Mouse (Mus musculus) gastrocnemius, postnatal 14 days (tissue): Measurements from ENCODE around the gene Fam187a. TPM values are rescaled to one million over a fixed set of nuclear protein-coding genes. Genes with fewer than 3 reads are reported as not detected.

Experiments used
- DNase-seq: peaks from one replicate; pipeline ENCODE4 v3.0.0; 2021; ENCODE audit warnings: mixed read lengths
- intact Hi-C: fragments of 180-260 bp; cut with DNase I; formaldehyde crosslinking; loops from one replicate; pipeline ENCODE4 v1.15.1; 2025; ENCODE audit warnings: low total_unique reads
- long read RNA-seq, 2 experiments: library from polyadenylated mRNA; stranded (forward); transcript quantifications; one replicate each; pipeline ENCODE4 v2.0.0; 2021
- total RNA-seq, 2 experiments: library from RNA; stranded (reverse); gene quantifications; 2 replicates each; pipeline ENCODE4 v1.2.3; 2021

Gene Fam187a
- total RNA-seq: not detected
- long read RNA-seq, experiment 1: 0 reads
- long read RNA-seq, experiment 2: 0 reads

- intact Hi-C loops: no loop called here
- DNase-seq: no peak
Measured at GRCm38 (mm10) chr11:102884616-102885219, at the start of gene Fam187a. Gene Fam187a (plus strand): TSS chr11:102885169.

GRCm38 (mm10) chr11:102835549-102835948, 49.4 kb upstream of the Fam187a start, which contains the start of gene Higd1b:
Gene Higd1b (plus strand): TSS chr11:102835849.
- intact Hi-C loops: no loop called here
- no peak for DNase-seq

GRCm38 (mm10) chr11:102836146-102836545, 48.8 kb upstream of the Fam187a start:
- intact Hi-C loops: no loop called here
- no peak for DNase-seq

GRCm38 (mm10) chr11:102837385-102837784, 47.6 kb upstream of the Fam187a start:
- intact Hi-C loops: no loop called here
- no peak for DNase-seq

- intact Hi-C loops: no loop called here
- DNase-seq: no peak
Measured at GRCm38 (mm10) chr11:102838126-102838525, 46.8 kb upstream of the Fam187a start.

- intact Hi-C loops: no loop called here
- no peak for DNase-seq
Measured at GRCm38 (mm10) chr11:102838616-102839150, 46.3 kb upstream of the Fam187a start.

GRCm38 (mm10) chr11:102845926-102846325, 39.0 kb upstream of the Fam187a start:
- intact Hi-C loops: no loop called here
- DNase-seq: no peak

GRCm38 (mm10) chr11:102851883-102852282, 33.1 kb upstream of the Fam187a start:
- intact Hi-C loops: loop anchor here (2.0 kb wide), 1 partner anchor 75 kb away; no protein-coding TSS in a partner anchor
- peak; percentile 73 for DNase-seq

- DNase-seq: no peak
- intact Hi-C loops: loop anchor here (2.0 kb wide), 1 partner anchor 77 kb away; no protein-coding TSS in a partner anchor
Measured at GRCm38 (mm10) chr11:102853760-102854159, 31.2 kb upstream of the Fam187a start.

GRCm38 (mm10) chr11:102855941-102856340, 29.0 kb upstream of the Fam187a start:
- intact Hi-C loops: no loop called here
- no peak for DNase-seq

GRCm38 (mm10) chr11:102858951-102859350, 26.0 kb upstream of the Fam187a start:
- DNase-seq: peak; percentile 45
- intact Hi-C loops: no loop called here

GRCm38 (mm10) chr11:102859933-102860332, 25.0 kb upstream of the Fam187a start:
- intact Hi-C loops: no loop called here
- DNase-seq: peak; percentile 56

GRCm38 (mm10) chr11:102864272-102864671, 20.7 kb upstream of the Fam187a start:
- intact Hi-C loops: no loop called here
- peak; percentile 66 for DNase-seq

- no peak for DNase-seq
- intact Hi-C loops: no loop called here
Measured at GRCm38 (mm10) chr11:102874801-102875334, 10.1 kb upstream of the Fam187a start.

- intact Hi-C loops: no loop called here
- DNase-seq: no peak
Measured at GRCm38 (mm10) chr11:102879558-102879957, 5.4 kb upstream of the Fam187a start.

- peak; percentile 89 for DNase-seq
- intact Hi-C loops: no loop called here
Measured at GRCm38 (mm10) chr11:102880585-102881313, 4.2 kb upstream of the Fam187a start, which contains the start of the genes Eftud2 and Ccdc103. Gene Eftud2 (minus strand): TSS chr11:102880985. Gene Ccdc103 (plus strand): TSS chr11:102881204.

GRCm38 (mm10) chr11:102881314-102882198, 3.4 kb upstream of the Fam187a start:
- intact Hi-C loops: no loop called here
- DNase-seq: no peak

GRCm38 (mm10) chr11:102887433-102887832, 2.5 kb downstream of the Fam187a start:
- DNase-seq: no peak
- intact Hi-C loops: no loop called here

- intact Hi-C loops: no loop called here
- no peak for DNase-seq
Measured at GRCm38 (mm10) chr11:102888135-102888534, 3.2 kb downstream of the Fam187a start.
